Mouse (Mus musculus): Measurements from ENCODE around the gene Eef1akmt2. TPM values are rescaled to one million over a fixed set of nuclear protein-coding genes. Genes with fewer than 3 reads are reported as not detected.

The Eef1akmt2 gene
- polyA plus RNA-seq, 1 experiment from 2014 or later: 80.9 TPM

DNA sequence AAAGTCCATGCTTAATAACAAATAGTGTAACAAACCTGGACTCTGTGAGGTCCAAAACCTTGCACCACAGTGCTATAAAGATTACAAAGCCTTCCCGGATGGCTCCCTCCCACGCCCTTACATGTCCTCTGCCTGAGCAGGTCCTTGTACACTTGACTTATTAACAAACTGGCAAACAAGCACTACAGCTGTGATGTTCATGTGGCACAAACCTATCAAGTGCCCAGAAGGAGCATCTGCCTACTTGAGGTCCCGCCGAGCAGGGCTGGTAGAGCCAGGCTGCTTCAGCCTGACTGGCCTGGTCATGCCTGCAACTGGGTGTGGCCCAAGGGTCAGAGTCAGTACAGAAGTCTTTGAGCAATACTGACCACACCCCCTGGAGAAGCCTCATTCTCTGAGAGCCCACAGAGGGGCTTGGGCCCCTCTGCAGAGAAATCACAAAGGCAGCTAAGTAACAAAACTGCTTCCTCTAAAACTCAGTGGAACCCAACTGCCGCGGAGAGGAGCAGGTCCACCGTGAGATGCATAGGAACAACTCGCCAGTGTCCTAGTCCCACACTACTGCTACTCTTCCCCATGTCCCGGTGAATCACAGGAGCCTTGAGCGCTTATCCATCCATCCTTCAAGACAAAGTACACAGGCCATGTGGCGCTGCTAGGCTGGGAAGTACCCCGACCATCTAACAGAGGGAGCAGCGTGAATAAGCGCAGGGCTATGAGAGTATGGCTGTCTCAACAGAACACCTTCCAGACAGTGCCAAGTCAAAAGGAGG lies 61.8 kb downstream of the Eef1akmt2 start:
- no peak overlapping the region for H3K4me3 ChIP-seq
- H3K36me3 ChIP-seq (replicated peaks): peaks cover 21% of the 10 kb centered on the region
- no peaks in the 10 kb centered on the region for H3K27me3 ChIP-seq (ENCODE audit: poor library complexity, severe bottlenecking)
- peak overlapping the region; percentile 20; the same call in 1 of the 2 replicates for H3K27ac ChIP-seq
- peaks cover 68% of the 10 kb centered on the region for H3K4me1 ChIP-seq
- H3K9me3 ChIP-seq: no peaks in the 10 kb centered on the region
- DNase-seq (ENCODE audit: extremely low spot score, low spot score): no peak
- 93% methylated on average over 14 of the region's 14 CpGs for WGBS

DNA sequence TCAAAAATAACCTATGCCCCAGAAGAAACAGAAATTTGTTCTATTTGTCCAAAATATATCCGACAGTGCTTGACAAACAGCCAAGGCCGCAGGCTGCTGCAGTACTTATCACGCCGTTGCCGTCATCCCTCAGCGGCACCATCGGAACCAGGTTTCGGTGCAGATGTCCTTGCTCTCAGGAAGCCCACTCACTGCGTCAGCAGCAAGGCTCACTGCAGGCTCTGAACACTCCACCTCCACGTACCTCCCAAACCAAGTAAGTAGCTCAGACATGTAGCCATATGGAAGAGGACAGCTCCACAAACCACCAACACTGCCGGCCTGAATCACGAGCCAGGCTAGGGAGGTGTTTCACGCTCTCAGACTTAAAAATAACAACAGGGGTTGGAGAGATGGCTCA lies 63.6 kb downstream of the Eef1akmt2 start:
- WGBS: 96% methylated on average over 13 of the region's 13 CpGs
- Histone ChIP-seq H3K27me3 (ENCODE audit: poor library complexity, severe bottlenecking) (no peaks in the 10 kb centered on the region), H3K9me3 (no peaks in the 10 kb centered on the region), H3K27ac (no peak overlapping the region), H3K4me3 (no peak overlapping the region), H3K4me1 (peaks cover 72% of the 10 kb centered on the region), H3K36me3 (replicated peaks) (peaks cover 17% of the 10 kb centered on the region)
- DNase-seq (ENCODE audit: extremely low spot score, low spot score): no peak

DNA sequence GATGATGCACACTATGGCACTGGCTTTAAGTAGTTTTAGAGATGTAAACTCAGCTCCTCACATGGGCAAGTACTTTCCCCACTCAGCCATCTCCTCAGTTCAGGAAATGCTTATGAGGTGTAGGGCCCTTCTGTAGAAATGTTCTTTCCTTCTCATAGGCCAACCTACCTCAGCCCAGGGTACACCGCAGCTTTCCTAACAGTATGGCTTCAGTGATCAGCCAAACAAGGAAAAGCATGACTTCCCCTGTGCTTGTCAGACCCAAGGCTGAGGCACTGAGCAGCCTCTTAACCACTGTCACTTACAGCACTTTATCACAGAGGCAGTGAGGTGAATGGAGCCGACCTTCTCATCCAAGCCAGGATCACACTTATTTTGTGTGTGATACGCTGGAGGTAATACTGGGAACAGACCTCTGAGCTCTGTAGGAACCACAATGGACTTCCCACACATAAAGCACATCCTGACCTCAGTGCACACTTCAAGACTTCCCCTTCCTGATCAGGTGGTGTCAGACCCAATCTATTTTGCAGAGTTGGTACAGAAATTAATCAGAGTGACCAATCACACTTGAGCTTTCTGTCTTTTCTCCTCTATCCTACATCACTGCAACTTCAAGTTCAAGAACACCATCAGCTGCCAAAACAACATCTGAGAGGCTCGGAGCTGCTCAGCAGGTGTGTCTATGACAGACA lies 64.8 kb downstream of the Eef1akmt2 start:
- 88% methylated on average over 4 of the region's 4 CpGs for WGBS
- H3K4me1 ChIP-seq: peaks cover 66% of the 10 kb centered on the region
- DNase-seq (ENCODE audit: extremely low spot score, low spot score): no peak
- no peaks in the 10 kb centered on the region for H3K27me3 ChIP-seq (ENCODE audit: poor library complexity, severe bottlenecking)
- H3K9me3 ChIP-seq: no peaks in the 10 kb centered on the region
- H3K27ac ChIP-seq: no peak overlapping the region
- H3K4me3 ChIP-seq: no peak overlapping the region
- peaks cover 11% of the 10 kb centered on the region for H3K36me3 ChIP-seq (replicated peaks)

DNA sequence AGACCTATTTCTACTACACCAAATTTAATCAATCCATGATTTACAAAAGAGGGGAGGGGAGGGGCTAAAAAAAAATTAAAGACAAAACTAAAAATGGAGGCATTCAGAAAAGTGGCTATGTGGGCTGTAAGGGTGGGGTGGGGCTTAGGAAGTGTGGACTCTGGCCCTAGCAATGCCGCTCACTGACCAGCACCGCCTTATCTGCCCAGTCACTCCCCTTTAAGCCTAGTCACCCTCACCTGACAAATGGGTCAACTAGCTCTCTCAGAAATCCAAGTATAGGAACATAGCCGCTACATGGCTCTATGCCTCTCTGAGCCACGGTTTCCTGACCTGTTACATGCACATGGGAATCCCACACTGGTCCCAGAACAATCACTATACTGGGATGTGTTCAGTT lies 65.5 kb downstream of the Eef1akmt2 start:
- no peaks in the 10 kb centered on the region for H3K9me3 ChIP-seq
- no peaks in the 10 kb centered on the region for H3K27me3 ChIP-seq (ENCODE audit: poor library complexity, severe bottlenecking)
- peaks cover 11% of the 10 kb centered on the region for H3K36me3 ChIP-seq (replicated peaks)
- H3K4me3 ChIP-seq: no peak overlapping the region
- H3K4me1 ChIP-seq: peaks cover 70% of the 10 kb centered on the region
- WGBS: 91% methylated on average over 4 of the region's 4 CpGs
- H3K27ac ChIP-seq: no peak overlapping the region
- no peak for DNase-seq (ENCODE audit: extremely low spot score, low spot score)

DNA sequence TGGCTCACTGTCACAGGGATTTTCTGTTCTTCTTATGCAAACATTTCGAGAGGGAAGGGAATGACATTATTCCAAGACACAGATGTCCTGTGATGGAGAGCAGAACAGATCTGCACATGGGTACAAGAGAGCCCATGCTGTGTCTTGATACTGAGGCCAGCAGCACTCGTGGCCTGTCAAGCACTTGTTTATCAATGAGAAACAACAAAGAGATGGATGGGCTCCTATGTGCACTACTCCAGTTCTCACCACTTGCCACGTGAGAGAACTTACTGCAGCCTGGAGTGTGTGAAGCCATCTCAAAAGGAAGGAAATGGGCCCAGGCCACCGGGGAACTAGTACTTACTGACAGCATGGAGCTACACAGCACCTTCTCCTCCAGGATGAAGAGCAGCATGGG lies 66.0 kb downstream of the Eef1akmt2 start:
- peaks cover 70% of the 10 kb centered on the region for H3K4me1 ChIP-seq
- H3K27me3 ChIP-seq (ENCODE audit: poor library complexity, severe bottlenecking): no peaks in the 10 kb centered on the region
- peaks cover 8% of the 10 kb centered on the region for H3K36me3 ChIP-seq (replicated peaks)
- 69% methylated on average over 4 of the region's 4 CpGs for WGBS
- H3K27ac ChIP-seq: 0 out of 2 replicates have a peak overlapping the region, but pooled peaks have one; percentile 15
- H3K4me3 ChIP-seq: no peak overlapping the region
- no peaks in the 10 kb centered on the region for H3K9me3 ChIP-seq
- no peak for DNase-seq (ENCODE audit: extremely low spot score, low spot score)

DNA sequence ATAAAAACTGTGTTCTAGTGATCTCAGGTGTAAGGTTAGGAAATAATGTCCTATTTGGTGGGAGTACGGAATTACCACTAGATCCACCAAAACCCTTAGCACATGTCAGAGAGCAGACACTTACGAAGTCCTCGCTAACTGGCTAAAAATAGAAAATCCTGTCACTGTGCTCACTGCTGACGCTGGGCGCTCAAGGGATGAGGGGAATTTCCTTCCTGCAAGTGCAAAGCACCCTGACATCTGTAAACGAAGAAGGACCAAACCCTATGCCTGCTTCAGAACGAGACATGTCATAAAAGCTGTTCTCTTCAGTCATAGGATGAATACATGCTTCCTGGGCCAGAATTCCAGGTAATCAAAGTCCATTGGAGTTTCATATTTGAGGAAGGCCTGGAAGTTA lies 66.5 kb downstream of the Eef1akmt2 start:
- Histone ChIP-seq H3K36me3 (replicated peaks) (peaks cover 8% of the 10 kb centered on the region; the same call in 1 of the 2 replicates), H3K4me3 (no peak overlapping the region), H3K9me3 (no peaks in the 10 kb centered on the region), H3K27me3 (ENCODE audit: poor library complexity, severe bottlenecking) (no peaks in the 10 kb centered on the region), H3K27ac (0 out of 2 replicates have a peak overlapping the region, but pooled peaks have one; percentile 15), H3K4me1 (peaks cover 70% of the 10 kb centered on the region)
- no peak for DNase-seq (ENCODE audit: extremely low spot score, low spot score)
- WGBS: 81% methylated on average over 7 of the region's 7 CpGs

DNA sequence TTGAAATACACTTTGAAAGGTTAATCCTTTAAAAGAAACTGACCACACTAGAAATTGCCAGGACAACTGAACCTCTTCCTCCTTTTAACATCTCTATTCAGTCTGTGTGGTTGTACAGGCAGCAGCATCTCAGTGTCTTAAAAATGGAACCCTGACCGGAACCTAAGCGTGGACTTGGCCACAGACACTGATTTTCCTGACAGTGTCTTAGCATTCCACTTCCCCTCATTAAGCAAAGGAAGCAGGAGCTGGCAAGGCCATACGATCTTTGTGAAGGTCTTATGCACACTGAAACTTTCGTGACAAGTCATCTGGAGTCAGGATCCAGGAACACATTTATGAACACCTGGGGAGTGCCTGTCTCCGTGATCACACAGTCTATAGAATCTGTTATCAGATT lies 68.4 kb downstream of the Eef1akmt2 start:
- H3K9me3 ChIP-seq: no peaks in the 10 kb centered on the region
- WGBS: 94% methylated on average over 5 of the region's 5 CpGs
- H3K4me3 ChIP-seq: no peak overlapping the region
- peaks cover 76% of the 10 kb centered on the region for H3K4me1 ChIP-seq
- peaks cover 2% of the 10 kb centered on the region; the same call in 1 of the 2 replicates for H3K36me3 ChIP-seq (replicated peaks)
- H3K27ac ChIP-seq: no peak overlapping the region
- H3K27me3 ChIP-seq (ENCODE audit: poor library complexity, severe bottlenecking): no peaks in the 10 kb centered on the region
- DNase-seq (ENCODE audit: extremely low spot score, low spot score): no peak

DNA sequence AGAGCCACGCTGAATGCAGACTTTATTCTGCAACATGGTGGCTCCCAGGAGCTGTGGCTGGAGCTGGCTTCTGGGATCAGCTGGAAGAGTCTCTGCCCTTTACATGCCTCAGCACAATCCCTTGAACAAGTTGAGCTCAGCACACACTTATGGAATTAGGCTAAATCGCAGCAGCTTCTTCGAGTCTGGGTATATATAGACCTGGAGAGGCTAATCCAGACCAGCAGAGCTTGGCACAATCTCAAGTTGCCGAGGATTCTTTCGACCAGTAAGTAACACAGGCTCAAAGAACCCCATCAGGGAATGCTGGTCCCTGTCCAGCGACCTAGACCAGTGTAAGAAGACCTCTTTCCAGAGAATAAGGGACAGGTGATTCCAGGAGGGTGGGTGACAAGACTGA lies 70.6 kb downstream of the Eef1akmt2 start:
- Histone ChIP-seq H3K27ac (peak overlapping the region; percentile 75), H3K4me3 (peak overlapping the region; percentile 16; the same call in 1 of the 2 replicates), H3K27me3 (ENCODE audit: poor library complexity, severe bottlenecking) (no peaks in the 10 kb centered on the region), H3K4me1 (peaks cover 64% of the 10 kb centered on the region), H3K9me3 (no peaks in the 10 kb centered on the region), H3K36me3 (replicated peaks) (peaks cover 25% of the 10 kb centered on the region)
- 64% methylated on average over 6 of the region's 6 CpGs for WGBS
- no peak for DNase-seq (ENCODE audit: extremely low spot score, low spot score)

DNA sequence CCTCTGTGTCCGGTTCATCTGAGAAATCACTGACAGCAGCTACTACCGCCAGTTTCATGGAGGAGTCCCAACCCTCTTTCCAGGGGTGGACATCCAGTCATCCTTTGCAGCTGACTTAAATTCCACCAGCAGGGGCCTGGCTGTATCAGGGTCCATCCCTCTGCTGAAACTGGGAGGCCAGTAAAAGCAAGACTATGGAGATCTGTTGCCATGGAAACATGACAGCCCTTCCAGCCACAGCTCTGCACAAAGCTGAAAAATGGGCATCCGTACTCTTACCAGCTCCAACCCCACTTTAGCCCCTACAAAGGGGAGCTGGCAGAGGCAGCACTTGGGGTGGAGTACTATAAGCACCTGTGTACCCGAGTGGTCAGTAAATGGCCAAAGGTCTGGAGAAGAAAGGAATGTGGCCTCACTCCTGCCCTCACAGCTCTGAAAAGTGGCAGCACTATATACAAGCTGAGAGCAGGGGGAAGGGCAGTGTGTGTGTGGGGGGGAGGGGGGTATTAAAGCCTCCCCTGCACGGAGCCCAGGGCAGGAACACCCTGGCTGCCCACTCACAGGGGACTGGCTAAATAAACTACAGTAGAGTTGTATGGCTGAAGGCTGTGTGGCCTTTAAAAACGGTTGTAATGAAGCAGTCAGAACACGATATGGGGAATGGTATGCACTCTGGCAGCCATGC lies 71.2 kb downstream of the Eef1akmt2 start:
- H3K36me3 ChIP-seq (replicated peaks): peaks cover 31% of the 10 kb centered on the region
- WGBS: 29% methylated on average over 7 of the region's 7 CpGs
- H3K27ac ChIP-seq: peak overlapping the region; percentile 75
- peak; percentile 42 for DNase-seq (ENCODE audit: extremely low spot score, low spot score)
- H3K9me3 ChIP-seq: no peaks in the 10 kb centered on the region
- no peaks in the 10 kb centered on the region for H3K27me3 ChIP-seq (ENCODE audit: poor library complexity, severe bottlenecking)
- H3K4me3 ChIP-seq: peak overlapping the region; percentile 16; the same call in 1 of the 2 replicates
- peaks cover 64% of the 10 kb centered on the region for H3K4me1 ChIP-seq

DNA sequence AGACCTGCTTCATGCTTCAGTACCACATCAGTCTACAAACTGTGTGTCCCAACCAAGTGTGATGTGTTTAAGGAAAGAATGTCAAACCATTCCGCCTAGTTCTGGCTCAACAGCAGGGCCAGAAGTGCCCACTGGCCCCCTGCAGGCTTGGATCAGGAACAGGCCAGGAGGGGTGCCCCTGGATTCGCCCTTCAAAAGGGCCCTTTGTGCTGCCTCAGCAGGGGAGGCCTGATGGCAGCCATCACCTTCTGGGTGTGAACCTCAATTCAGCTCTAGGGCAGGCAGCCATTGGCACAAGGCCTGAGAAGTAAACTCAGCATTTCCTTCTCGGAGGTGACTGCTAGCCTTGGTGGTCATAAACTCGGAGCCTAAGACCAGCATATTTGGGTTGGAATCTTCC lies 71.9 kb downstream of the Eef1akmt2 start:
- Histone ChIP-seq H3K27ac (peak overlapping the region; percentile 75), H3K4me3 (no peak overlapping the region)
- 48% methylated on average over 4 of the region's 4 CpGs for WGBS

DNA sequence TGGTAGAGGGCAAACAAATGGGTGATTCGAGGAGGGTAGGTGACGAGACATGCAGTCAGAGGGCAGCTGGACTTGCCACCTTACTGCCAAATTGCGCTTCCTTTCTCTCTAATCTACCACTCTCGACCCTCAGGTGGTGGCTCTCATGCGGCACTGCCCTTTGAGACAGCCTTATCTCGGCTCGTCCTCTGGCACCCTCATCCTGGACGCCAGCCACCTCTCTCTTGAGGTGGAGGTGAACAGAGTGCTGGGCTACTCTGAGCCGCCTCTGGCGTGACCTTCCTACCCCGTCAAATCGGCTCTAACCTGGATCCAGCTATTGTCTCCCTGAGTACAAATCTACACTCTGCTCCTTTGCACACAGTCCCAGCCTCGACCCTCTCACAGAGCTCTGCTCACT lies 73.8 kb downstream of the Eef1akmt2 start:
- Histone ChIP-seq H3K27ac (0 out of 2 replicates have a peak overlapping the region, but pooled peaks have one; percentile 31), H3K27me3 (ENCODE audit: poor library complexity, severe bottlenecking) (no peaks in the 10 kb centered on the region), H3K36me3 (replicated peaks) (peaks cover 55% of the 10 kb centered on the region), H3K4me1 (peaks cover 42% of the 10 kb centered on the region), H3K4me3 (no peak overlapping the region), H3K9me3 (no peaks in the 10 kb centered on the region)
- WGBS: 93% methylated on average over 13 of the region's 13 CpGs
- no peak for DNase-seq (ENCODE audit: extremely low spot score, low spot score)

More for the DNA sequence above, 71.9 kb downstream of the Eef1akmt2 start:
- Histone ChIP-seq H3K36me3 (replicated peaks) (peaks cover 37% of the 10 kb centered on the region), H3K9me3 (no peaks in the 10 kb centered on the region), H3K27me3 (ENCODE audit: poor library complexity, severe bottlenecking) (no peaks in the 10 kb centered on the region), H3K4me1 (peaks cover 58% of the 10 kb centered on the region)
- no peak for DNase-seq (ENCODE audit: extremely low spot score, low spot score)

DNA sequence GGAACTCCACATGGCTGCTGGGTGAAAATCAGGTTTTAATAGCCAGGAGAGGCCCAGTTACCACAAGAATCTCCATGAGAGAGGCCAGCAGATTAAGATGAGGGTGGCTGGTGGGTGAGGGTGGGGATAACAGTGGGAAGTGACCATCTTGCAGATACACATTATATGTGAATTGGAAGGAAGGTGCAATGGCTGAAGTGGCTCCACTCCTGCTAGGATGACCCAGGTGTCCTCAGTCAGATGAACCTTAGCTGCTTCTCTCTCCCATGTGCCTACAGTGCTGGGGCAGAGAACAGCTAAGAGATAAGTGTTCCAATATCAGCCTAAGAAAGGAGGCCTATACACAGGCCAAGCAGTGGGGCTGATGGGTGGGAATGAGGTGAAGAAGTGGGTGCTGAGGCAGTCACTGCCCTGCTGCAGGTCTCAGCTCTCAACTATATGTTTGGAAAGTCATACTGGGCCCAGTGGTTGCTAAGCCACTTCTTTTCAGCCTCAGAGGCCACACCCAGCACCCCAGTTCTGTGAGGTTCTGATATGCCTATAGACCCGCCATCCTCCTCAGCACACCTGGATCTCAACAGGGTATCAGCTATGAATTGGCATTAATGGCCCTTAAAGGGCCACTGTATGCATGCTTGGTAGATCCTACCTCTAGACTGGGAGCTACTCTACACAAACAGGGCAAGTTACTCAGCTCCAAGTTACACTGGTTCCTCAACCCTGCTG lies 74.6 kb downstream of the Eef1akmt2 start:
- no peaks in the 10 kb centered on the region for H3K27me3 ChIP-seq (ENCODE audit: poor library complexity, severe bottlenecking)
- H3K4me1 ChIP-seq: peaks cover 39% of the 10 kb centered on the region
- H3K27ac ChIP-seq: peak overlapping the region; percentile 20; the same call in 1 of the 2 replicates
- no peaks in the 10 kb centered on the region for H3K9me3 ChIP-seq
- no peak overlapping the region for H3K4me3 ChIP-seq
- H3K36me3 ChIP-seq (replicated peaks): peaks cover 63% of the 10 kb centered on the region
- no peak for DNase-seq (ENCODE audit: extremely low spot score, low spot score)
- WGBS: 88% methylated on average over 1 of the region's 1 CpGs
